Mouse (Mus musculus) cerebellum, postnatal 36 days (tissue): ENCODE measurements around the gene Alox12e.

Experiments
- DNase-seq, 2 experiments: peaks; one replicate each; pipeline ENCODE4 v3.0.0; 2021 to 2022; ENCODE audit warnings: mixed read lengths in 2 of 2

The Alox12e gene

GRCm38 (mm10) chr11:70284757-70285156 is 37.7 kb downstream of the Alox12e start:
- no peak for DNase-seq

- no peak for DNase-seq
Observed at GRCm38 (mm10) chr11:70283666-70284065, 38.8 kb downstream of the Alox12e start.

DNA sequence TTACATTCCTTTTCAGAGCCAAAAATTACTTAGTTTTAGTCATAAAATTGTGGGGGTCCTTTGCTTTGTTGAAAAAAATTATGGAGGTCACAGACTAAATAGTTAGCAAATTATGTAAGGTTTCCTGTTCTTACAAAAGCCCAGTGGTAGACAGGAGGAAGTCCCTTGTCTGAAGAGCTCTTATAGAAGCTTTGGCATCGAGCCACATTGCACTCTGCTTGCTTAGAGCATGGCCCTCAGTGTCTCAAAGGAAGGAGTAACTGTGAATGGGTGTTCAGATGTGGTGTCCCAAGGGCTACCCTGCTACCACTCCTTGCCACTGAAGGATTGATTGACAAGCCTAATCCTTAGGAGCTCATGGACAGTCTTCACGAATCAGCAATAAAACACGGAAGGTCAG is 42.0 kb downstream of the Alox12e start:
- DNase-seq, result no peak

GRCm38 (mm10) chr11:70278961-70279360 is 43.5 kb downstream of the Alox12e start:
- DNase-seq, result no peak

DNA sequence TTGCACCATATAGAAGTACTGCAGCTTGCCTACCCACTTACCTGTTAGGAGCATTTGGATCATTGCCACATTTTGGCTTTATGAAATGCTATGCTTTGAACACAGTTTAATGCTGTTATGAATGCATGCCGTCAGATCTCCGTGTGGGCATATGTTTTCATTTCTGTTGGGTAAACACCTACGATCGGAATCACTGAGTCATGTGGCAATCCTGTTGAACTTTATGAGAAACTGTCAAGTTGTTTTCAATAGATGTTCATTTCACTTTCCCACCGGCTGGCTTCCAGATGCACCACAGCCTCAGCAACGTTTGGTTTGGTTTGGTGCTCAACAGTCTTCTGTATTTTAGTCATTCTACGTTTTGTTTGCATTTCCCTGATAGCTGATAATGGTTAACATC is 50.8 kb downstream of the Alox12e start:
- DNase-seq, result no peak

DNA sequence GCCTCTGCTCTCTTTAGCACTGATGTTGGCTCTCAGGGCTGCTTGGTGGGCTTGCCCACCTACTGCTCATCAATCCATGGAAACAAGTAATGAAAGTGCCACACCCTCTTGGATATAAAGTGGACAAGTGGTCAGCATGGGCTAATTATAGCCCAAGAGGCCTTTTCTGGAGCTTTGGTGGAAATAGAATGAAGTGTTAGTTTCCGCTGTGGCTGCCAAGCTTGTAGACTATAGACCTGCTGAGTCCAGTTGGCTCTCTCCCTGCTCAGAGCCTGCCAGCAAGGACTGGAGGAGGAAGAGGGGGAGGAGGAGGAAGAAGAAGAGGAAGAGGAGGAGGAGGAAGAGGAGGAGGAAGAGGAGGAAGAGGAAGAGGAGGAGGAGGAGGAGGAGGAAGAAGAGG is 56.0 kb downstream of the Alox12e start:
- DNase-seq, result peak in 1 of 2 experiments; percentile 21

- no peak for DNase-seq
Observed at GRCm38 (mm10) chr11:70265819-70266218, 56.6 kb downstream of the Alox12e start.
